Mouse (Mus musculus) spleen, adult 2 months (tissue): Measurements from ENCODE around the gene Actn1. TPM values are rescaled to one million over a fixed set of nuclear protein-coding genes. Genes with fewer than 3 reads are reported as not detected.

Experiments used
- DNase-seq, 2 experiments: peaks; one replicate each; pipeline versions ENCODE4 v3.0.0 to v3.0.0-alpha.2; 2012 to 2021; ENCODE audit warnings: low spot score in 2 of 2, low read depth in 1 of 2
- H3K27ac ChIP-seq: fragments of 200-500 bp; 2 replicates; pipeline ENCODE4 v1.5.1; 2012; ENCODE audit warnings: low read length, inconsistent platforms; ENCODE audit not compliant: insufficient read depth
- H3K27me3 ChIP-seq: fragments of 200-500 bp; 2 replicates; pipeline ENCODE4 v1.6.1; 2012; ENCODE audit warnings: mild to moderate bottlenecking, moderate library complexity, low read length, inconsistent platforms; ENCODE audit not compliant: control insufficient read depth, insufficient read depth
- H3K36me3 ChIP-seq: fragments of 200-500 bp; 2 replicates; pipeline ENCODE4 v1.6.1; 2012; ENCODE audit warnings: mild to moderate bottlenecking, low read length, inconsistent platforms; ENCODE audit not compliant: control insufficient read depth, insufficient read depth
- H3K4me1 ChIP-seq: fragments of 200-500 bp; 2 replicates; pipeline ENCODE4 v1.6.1; 2011; ENCODE audit warnings: inconsistent platforms; ENCODE audit not compliant: control insufficient read depth, insufficient read depth, insufficient read length
- H3K4me3 ChIP-seq: fragments of 200-500 bp; 2 replicates; pipeline ENCODE4 v1.5.1; 2011; ENCODE audit warnings: mild to moderate bottlenecking, inconsistent platforms; ENCODE audit not compliant: insufficient read depth, insufficient read length; ENCODE audit errors: extremely low read depth
- CTCF ChIP-seq: fragments of 200-500 bp; IDR thresholded peaks from 2 replicates; pipeline ENCODE4 v1.5.1; 2011; ENCODE audit warnings: mild to moderate bottlenecking, inconsistent platforms; ENCODE audit not compliant: insufficient read depth, insufficient read length, insufficient replicate concordance; ENCODE audit errors: extremely low read depth
- POLR2A ChIP-seq: fragments of 200-500 bp; IDR thresholded peaks from 2 replicates; pipeline ENCODE4 v1.6.1; 2011; ENCODE audit warnings: low read depth, low read length, inconsistent platforms
- WGBS: fragments of 180-500 bp; shearing (Covaris S2); methylation state at CpG from one replicate; pipeline ENCODE4 v1.1.7; 2018; 5-methylcytosine and 5-hydroxymethylcytosine counted together
- polyA plus RNA-seq: library from polyadenylated mRNA; depleted of rRNA; stranded (reverse); fragments of >200 nt; gene quantifications from 2 replicates; pipeline ENCODE4 v1.2.3, GENCODE M21; 2012; rRNA removed

Gene Actn1
- polyA plus RNA-seq = 81.7 and 84.7 TPM in 2 replicates

DNA sequence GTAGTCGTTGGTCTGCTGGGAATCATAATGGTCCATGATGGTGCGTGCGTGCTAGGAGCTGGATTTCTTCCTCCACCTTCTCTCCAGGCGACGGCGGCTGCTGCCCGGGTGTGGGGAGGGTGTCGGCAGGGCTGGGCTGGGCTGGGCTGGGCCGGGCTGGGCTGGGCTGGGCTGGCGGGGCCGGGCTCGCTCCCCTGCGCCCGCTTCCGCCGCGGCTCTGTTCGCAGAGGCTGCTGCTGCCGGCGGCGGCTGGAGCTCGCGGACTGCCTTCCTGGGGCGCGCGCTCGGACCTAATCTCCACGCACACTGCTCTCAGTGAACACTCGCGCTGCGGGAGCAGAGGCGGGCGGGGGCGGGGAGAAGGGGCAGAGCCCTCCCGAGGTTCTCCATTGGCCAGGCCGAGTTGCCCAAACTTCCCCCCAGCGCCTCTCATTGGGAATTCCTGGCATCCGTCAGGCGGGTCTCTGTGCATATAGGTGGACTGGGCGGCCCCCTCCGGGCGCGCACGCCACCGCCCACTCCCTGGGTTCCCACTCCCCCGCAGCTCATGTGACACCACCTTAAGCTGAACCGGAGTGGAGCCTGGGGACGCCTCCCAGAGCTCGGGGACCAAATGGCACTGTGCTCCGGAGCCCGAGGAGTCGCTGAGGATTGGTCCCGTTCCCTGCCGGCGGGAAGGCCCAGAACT lies at the start of gene Actn1:
TSS of gene Actn1 (minus strand) at position 316 of the 688 bp plus-strand sequence.
- Histone ChIP-seq H3K27me3 (peaks cover 5% of the 10 kb centered on the region), H3K4me1 (peaks cover 8% of the 10 kb centered on the region)
- DNase-seq = peak in 1 of 2 experiments; percentile 51

DNA sequence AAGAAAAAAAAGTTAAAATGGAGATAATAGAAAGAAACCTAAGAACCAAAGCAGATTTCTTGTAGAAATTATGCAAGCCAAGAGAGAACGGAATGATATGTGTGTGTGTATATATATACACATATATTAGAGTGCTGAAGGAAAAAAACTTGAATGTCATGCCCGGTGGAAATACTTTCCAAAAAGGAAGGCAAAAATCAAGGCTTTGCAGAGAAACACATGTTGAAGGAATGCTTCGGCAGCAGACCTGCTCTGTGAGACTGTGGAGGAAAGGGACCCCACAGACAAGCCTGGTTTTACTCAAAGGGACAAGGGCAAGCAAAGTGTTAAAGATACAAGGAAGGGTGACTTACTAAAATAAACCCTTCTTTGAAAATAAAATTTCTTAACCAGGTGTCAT lies 47.4 kb upstream of the Actn1 start:
- Histone ChIP-seq H3K4me3 (no peak overlapping the region), H3K4me1 (no peaks in the 10 kb centered on the region), H3K36me3 (no peaks in the 10 kb centered on the region), H3K27ac (no peak overlapping the region), H3K27me3 (no peaks in the 10 kb centered on the region)
- 75% methylated on average over 3 of the region's 3 CpGs for WGBS
- DNase-seq = no peak
- TF ChIP-seq CTCF (no peak), POLR2A (no peak)

More for the DNA sequence above, at the start of gene Actn1:
- WGBS = 1% methylated on average over 54 of the region's 55 CpGs
- Histone ChIP-seq H3K36me3 (no peaks in the 10 kb centered on the region), H3K4me3 (peak within 1 kb of the TSS; percentile 62), H3K27ac (peak within 1 kb of the TSS; percentile 82)
- TF ChIP-seq CTCF = no peak
- TF ChIP-seq POLR2A = peak; percentile 21; the same call in 1 of the 2 replicates

DNA sequence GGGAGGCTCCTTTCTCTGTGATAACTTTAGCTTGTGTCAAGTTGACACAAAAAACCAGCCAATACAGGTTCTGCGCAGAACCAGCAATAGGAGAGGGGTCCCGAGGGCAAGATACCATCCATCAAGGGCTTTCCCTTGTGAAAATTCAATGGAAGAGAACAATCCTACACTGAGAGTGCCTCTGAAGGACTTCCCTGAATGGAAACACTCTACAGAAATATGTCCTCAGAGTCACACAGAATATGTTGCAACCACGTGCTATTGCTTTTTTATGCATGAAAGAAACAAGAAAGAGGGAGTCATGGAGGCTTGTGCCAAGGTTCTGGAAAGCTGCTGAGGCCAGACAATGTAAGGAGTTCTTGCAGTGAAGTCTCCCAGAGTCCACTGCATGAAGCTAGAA lies 44.3 kb upstream of the Actn1 start:
- H3K27ac ChIP-seq = no peak overlapping the region
- H3K4me1 ChIP-seq = no peaks in the 10 kb centered on the region
- WGBS = 94% methylated on average over 3 of the region's 3 CpGs
- H3K36me3 ChIP-seq = no peaks in the 10 kb centered on the region
- TF ChIP-seq CTCF = no peak
- no peak for TF ChIP-seq POLR2A
- H3K27me3 ChIP-seq = no peaks in the 10 kb centered on the region
- H3K4me3 ChIP-seq = no peak overlapping the region
- no peak for DNase-seq

DNA sequence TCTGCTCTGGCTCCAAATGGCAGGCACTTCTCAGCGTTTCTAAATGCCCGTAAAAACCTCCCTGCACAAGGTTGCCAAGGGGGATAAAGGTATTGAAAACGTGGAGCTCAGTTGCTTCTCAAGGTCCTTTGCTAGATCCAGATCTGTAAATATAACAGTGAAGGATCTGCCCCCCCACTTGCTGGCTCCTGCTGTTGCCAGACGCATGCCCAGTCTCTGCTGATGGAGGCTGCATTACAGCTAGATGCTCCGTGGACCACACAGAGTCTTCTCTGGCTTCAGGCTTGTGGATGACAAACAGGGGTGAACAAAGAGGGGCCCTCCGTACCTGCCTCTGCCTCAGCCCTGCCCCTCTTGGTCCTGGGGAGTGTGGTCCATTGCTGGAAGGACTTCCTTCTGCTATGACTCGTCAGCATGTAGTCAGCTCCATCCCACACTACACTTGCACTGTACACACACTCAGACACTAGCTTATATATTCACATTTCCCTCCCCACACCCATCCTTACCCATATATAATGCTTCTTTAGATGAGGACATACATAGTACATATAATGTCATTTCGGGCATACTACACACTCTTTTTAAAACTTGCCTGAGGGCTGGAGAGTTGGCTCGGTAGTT lies 40.8 kb upstream of the Actn1 start:
- Histone ChIP-seq H3K4me3 (no peak overlapping the region), H3K27ac (no peak overlapping the region), H3K36me3 (no peaks in the 10 kb centered on the region), H3K27me3 (no peaks in the 10 kb centered on the region), H3K4me1 (no peaks in the 10 kb centered on the region)
- TF ChIP-seq CTCF = no peak
- no peak for TF ChIP-seq POLR2A
- DNase-seq = no peak
- 81% methylated on average over 9 of the region's 9 CpGs for WGBS

DNA sequence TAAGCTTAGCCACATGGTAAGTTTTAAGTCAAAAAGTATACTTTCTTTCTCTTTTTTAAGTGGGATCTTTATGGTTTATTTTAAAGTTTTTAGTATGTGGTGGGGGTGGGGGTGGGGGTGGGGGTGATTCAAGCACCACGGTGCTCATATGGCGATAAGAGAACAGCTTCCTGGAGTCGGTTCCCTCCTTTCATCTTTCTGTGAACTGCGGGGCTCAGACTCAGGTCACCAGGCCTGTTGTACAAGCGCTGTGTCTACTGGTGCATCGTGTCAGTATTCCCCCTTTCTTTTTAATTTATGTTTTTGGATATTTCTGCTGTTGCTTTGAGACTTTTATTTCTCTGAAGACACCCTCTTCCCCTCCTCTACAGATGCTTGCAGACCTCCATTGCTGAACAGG lies 38.5 kb upstream of the Actn1 start:
- WGBS = 55% methylated on average over 6 of the region's 6 CpGs
- TF ChIP-seq CTCF = no peak
- TF ChIP-seq POLR2A = no peak
- Histone ChIP-seq H3K36me3 (no peaks in the 10 kb centered on the region), H3K4me1 (no peaks in the 10 kb centered on the region), H3K27me3 (no peaks in the 10 kb centered on the region), H3K27ac (no peak overlapping the region), H3K4me3 (no peak overlapping the region)
- DNase-seq = no peak

DNA sequence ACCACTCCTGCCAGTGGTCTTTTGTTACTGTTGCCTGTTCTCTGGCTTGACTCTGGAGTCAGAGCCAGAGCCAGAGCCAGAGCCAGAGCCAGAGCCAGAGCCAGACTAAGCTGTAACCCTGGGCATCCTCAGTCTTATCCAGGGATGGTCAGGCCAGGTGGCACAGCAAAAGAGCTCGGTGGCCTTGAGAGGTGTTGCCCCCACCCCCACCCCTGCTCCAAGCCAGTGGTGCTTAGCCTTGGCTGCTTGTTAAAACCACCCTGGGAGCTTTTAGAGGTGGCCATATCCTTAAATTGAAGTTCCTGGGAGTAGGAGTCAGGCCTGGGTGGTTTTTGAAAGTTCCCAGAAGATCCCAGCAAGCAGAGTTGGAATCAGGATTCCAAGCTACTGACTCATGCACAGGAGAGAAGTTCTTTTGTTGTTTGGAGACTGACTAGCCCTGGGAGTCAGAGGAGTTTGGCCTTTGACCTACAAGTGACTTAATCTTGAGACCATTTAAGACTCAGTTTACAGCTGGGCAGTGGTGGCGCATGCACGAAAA lies 31.8 kb upstream of the Actn1 start:
- no peak overlapping the region for H3K4me3 ChIP-seq
- TF ChIP-seq POLR2A (no peak), CTCF (no peak)
- H3K27me3 ChIP-seq = no peaks in the 10 kb centered on the region
- no peaks in the 10 kb centered on the region for H3K4me1 ChIP-seq
- no peak for DNase-seq
- no peaks in the 10 kb centered on the region for H3K36me3 ChIP-seq
- no peak overlapping the region for H3K27ac ChIP-seq
- 87% methylated on average over 3 of the region's 3 CpGs for WGBS

DNA sequence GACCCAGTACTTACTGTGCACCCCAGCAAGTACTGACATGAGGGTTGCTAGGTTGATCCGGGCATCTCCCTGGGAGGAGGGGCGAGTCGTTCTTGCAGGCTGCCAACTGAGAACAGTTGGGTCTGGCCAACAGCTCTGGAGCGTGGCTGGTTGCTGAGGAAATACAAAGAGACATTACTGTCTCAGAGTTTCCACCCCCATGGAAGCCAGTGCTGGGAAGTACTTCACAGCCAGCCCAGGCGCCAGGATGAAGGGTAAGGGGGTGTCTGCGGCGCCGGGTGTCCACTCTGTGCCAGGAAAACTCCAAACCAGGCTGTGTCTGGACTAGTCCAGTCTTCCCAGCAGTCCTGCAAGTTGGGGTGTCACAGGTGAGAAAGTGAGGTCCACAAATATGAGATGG lies 30.8 kb upstream of the Actn1 start:
- Histone ChIP-seq H3K4me1 (no peaks in the 10 kb centered on the region), H3K36me3 (no peaks in the 10 kb centered on the region), H3K27me3 (no peaks in the 10 kb centered on the region), H3K27ac (no peak overlapping the region), H3K4me3 (no peak overlapping the region)
- TF ChIP-seq CTCF (no peak), POLR2A (no peak)
- DNase-seq = no peak
- 89% methylated on average over 8 of the region's 8 CpGs for WGBS
